Mouse (Mus musculus) lung, postnatal 0 days (tissue): ENCODE measurements around the gene Wnt7a. TPM values are rescaled to one million over a fixed set of nuclear protein-coding genes. Genes with fewer than 3 reads are reported as not detected.

Experiments
- ATAC-seq: fragments of 200-750 bp; cut with Nextera tagmentation; 2 replicates; pipeline ENCODE4 v1.8.0; 2017; ENCODE audit warnings: moderate library complexity
- DNase-seq: peaks from one replicate; pipeline ENCODE4 v3.0.0-alpha.2; 2016; ENCODE audit warnings: low spot score
- H3K27ac ChIP-seq: fragments of 300-500 bp; sonication (generic); 2 replicates; pipeline ENCODE4 v1.5.1; 2014; ENCODE audit warnings: antibody characterized with exemption, mild to moderate bottlenecking, low read length, mixed read lengths
- H3K27me3 ChIP-seq: fragments of 300-500 bp; sonication (generic); replicated peaks from 2 replicates; pipeline ENCODE4 v1.6.1; 2014; ENCODE audit warnings: low read length, mixed read lengths; ENCODE audit not compliant: insufficient read depth
- H3K36me3 ChIP-seq: fragments of 300-500 bp; sonication (generic); 2 replicates; pipeline ENCODE4 v1.6.1; 2014; ENCODE audit warnings: low read length, mixed read lengths; ENCODE audit not compliant: insufficient read depth
- H3K4me1 ChIP-seq: fragments of 300-500 bp; sonication (generic); 2 replicates; pipeline ENCODE4 v1.6.1; 2014; ENCODE audit warnings: antibody characterized with exemption, low read depth, low read length, mixed read lengths; ENCODE audit not compliant: insufficient read depth
- H3K4me2 ChIP-seq: fragments of 300-500 bp; sonication (generic); replicated peaks from 2 replicates; pipeline ENCODE4 v1.6.1; 2014; ENCODE audit warnings: low read depth, mild to moderate bottlenecking, low read length, moderate library complexity, mixed read lengths
- H3K4me3 ChIP-seq: fragments of 300-500 bp; sonication (generic); 2 replicates; pipeline ENCODE4 v1.5.1; 2014; ENCODE audit warnings: low read depth, low read length
- H3K9ac ChIP-seq: fragments of 300-500 bp; sonication (generic); replicated peaks from 2 replicates; pipeline ENCODE4 v1.6.1; 2014; ENCODE audit warnings: low read depth, mild to moderate bottlenecking
- H3K9me3 ChIP-seq: fragments of 300-500 bp; sonication (generic); 2 replicates; pipeline ENCODE4 v1.6.1; 2016; ENCODE audit warnings: low read length, mixed read lengths
- CTCF ChIP-seq: IDR thresholded peaks from 2 replicates; pipeline ENCODE4 v1.5.1; 2016; ENCODE audit warnings: antibody characterized with exemption, mild to moderate bottlenecking
- EP300 ChIP-seq: IDR thresholded peaks from 2 replicates; pipeline ENCODE4 v1.6.1; 2016; ENCODE audit warnings: antibody characterized with exemption, mild to moderate bottlenecking, control low read depth
- WGBS: fragments of 180-500 bp; shearing (Covaris S2); extraction: QIAGEN DNeasy Blood & Tissue Kit; methylation state at CpG from one replicate; pipeline ENCODE4 v1.1.7; 2014; 5-methylcytosine and 5-hydroxymethylcytosine counted together
- polyA plus RNA-seq: library from polyadenylated mRNA; unstranded; fragments of >200 nt; fragmentation: Nextera tagmentation; extraction: Ambion mirVana; gene quantifications from 2 replicates; pipeline ENCODE4 v1.2.1, GENCODE M21; 2015

Gene Wnt7a
- 7.8 and 8.9 TPM in 2 replicates for polyA plus RNA-seq

DNA sequence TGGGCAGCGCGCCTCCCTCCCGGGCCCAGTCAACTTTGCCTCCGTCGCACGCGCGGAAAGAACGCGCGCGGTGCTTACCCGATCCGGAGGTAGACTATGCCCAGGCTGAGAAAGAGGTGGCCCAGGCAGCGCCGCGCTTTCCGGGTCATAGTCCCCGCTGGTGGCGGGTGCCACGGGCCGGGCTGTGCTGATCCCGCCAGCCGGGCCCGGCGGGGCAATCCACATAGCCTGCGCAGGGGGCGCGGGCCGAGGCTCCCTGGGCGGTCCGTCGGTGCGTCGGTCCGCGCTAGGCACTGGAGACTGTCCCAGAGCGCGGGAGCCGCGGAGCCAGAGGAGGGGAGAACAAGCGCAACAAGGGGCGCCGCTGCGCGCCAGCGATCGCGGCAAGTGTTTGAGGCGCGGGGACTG, at the start of gene Wnt7a:
Wnt7a (minus strand) TSS at position 403 of the 408 bp plus-strand sequence.
- DNase-seq (no peak), ATAC-seq (peak; percentile 50)
- peaks cover 44% of the 10 kb centered on the region for H3K27me3 ChIP-seq
- peak within 1 kb of the TSS; percentile 79 for H3K4me2 ChIP-seq
- no peak within 1 kb of the TSS for H3K9ac ChIP-seq
- H3K27ac ChIP-seq = peak within 1 kb of the TSS; percentile 9; the same call in 1 of the 2 replicates
- no peaks in the 10 kb centered on the region for H3K9me3 ChIP-seq
- WGBS = 2% methylated on average over 22 of the region's 51 CpGs
- H3K4me1 ChIP-seq = peaks cover 4% of the 10 kb centered on the region; the same call in 1 of the 2 replicates
- no peak for TF ChIP-seq EP300
- TF ChIP-seq CTCF = no peak
- no peaks in the 10 kb centered on the region for H3K36me3 ChIP-seq
- H3K4me3 ChIP-seq = peak within 1 kb of the TSS; percentile 45

DNA sequence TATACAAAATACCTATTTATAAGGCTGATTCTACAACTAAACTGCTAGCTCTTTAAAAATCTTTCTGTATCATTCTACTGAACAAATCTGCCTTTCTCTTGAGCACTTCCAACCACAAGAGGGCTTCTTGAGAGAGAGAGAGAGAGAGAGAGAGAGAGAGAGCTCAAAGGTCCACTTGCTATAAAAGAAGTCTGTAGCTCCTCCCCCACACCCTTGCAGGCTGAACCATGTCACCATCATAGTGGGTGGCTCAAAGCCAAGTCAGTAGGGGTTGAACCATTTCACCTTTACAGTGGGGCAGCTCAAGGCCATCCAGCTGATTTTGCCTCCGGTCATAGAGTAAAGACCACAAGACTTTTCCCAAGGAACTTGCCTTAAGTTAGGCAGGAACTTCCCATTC, 48.3 kb upstream of the Wnt7a start:
- DNase-seq = peak; percentile 20
- no peak for ATAC-seq
- TF ChIP-seq EP300 (no peak), CTCF (no peak)

DNA sequence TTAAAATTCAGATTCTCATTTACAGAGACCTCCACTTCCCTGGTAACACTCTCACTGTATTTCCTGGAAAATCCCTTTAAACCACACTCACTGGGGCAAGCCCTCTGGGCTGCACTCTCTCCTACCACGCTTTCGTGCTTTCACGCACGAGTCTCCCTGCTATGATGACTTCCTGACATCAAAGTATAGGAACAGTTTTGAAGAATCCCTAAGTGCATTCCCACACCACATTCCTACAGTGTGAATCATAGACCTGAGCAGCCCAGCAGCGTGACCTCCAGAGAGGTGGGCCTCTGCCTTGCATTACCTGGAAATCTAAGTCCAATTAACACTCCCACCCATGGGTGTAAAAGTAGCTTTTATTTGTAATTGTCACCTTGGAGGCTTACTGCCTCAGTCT, 43.4 kb upstream of the Wnt7a start:
- Histone ChIP-seq H3K27ac (no peak overlapping the region), H3K36me3 (no peaks in the 10 kb centered on the region), H3K4me3 (no peak overlapping the region), H3K9ac (no peak overlapping the region), H3K9me3 (no peaks in the 10 kb centered on the region), H3K4me1 (no peaks in the 10 kb centered on the region), H3K27me3 (no peaks in the 10 kb centered on the region), H3K4me2 (no peak overlapping the region)
- WGBS = 11% methylated on average over 5 of the region's 5 CpGs
- ATAC-seq (peak; percentile 38; the same call in 1 of the 2 replicates), DNase-seq (no peak)
- TF ChIP-seq CTCF (no peak), EP300 (no peak)

More for the DNA sequence above, 48.3 kb upstream of the Wnt7a start:
- Histone ChIP-seq H3K9ac (no peak overlapping the region), H3K36me3 (no peaks in the 10 kb centered on the region; the same call in 1 of the 2 replicates), H3K4me2 (no peak overlapping the region), H3K9me3 (no peaks in the 10 kb centered on the region), H3K27ac (no peak overlapping the region), H3K4me3 (no peak overlapping the region), H3K4me1 (no peaks in the 10 kb centered on the region), H3K27me3 (no peaks in the 10 kb centered on the region)
- WGBS = 71% methylated on average over 1 of the region's 1 CpGs

DNA sequence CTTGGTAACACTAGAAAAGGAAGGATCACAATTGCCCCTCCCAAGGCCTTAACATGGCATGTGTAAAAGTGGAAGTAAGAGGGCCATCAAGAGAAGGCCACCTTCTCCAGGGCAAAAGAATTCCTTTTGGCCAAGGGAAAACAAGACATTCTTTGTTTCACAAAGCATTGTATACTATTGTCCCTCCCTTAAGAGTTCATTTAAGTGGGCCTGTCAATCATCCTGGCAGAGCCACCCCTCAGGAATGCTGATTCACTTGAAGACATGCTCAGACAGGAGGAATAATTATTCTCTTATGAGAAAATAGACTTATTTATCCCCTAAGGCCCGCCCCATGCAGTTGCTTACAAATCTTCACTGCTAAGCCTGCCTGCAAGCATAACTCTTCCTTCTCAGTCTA, 40.9 kb upstream of the Wnt7a start:
- 38% methylated on average over 1 of the region's 1 CpGs for WGBS
- TF ChIP-seq EP300 = no peak
- TF ChIP-seq CTCF = no peak
- no peak overlapping the region for H3K27ac ChIP-seq
- no peaks in the 10 kb centered on the region for H3K9me3 ChIP-seq
- H3K4me3 ChIP-seq = no peak overlapping the region
- ATAC-seq = no peak
- no peaks in the 10 kb centered on the region for H3K4me1 ChIP-seq
- no peaks in the 10 kb centered on the region for H3K27me3 ChIP-seq
- no peak overlapping the region for H3K4me2 ChIP-seq
- no peaks in the 10 kb centered on the region for H3K36me3 ChIP-seq
- no peak for DNase-seq
- no peak overlapping the region for H3K9ac ChIP-seq

DNA sequence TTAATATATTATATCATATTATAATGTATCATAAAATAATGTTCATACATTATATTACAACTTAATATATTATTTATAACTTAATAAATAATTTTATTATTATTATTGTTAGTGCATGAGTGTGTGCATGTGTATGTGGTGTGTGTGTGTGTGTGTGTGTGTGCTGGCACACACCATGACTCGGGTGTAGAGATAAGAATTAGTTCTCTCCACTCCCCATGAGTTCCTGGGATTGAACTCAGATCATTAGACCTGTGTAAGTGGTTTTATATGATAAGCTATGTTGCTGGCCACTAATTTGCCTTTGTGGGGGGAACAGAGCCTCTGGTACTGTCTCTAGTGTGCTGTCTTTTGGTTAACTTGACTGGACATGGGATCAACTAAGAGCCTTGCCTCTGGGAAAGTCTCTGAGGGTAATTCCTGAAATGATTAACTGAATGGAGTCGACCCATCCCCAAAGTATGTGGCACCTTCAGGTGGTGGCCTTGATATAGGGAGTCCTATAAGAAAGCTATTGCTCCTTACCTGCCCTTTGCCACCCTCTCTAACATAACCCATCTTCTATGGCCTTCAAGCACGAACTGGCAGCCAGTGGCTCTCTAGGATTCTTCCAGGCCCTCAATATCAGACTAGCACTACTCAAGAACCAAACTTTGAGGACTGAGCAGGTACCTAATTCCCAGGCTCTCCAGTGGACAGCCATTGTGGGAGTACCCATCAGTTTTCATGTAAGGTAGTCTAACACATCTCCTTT, 38.5 kb upstream of the Wnt7a start:
- Histone ChIP-seq H3K4me2 (no peak overlapping the region), H3K4me1 (no peaks in the 10 kb centered on the region), H3K9me3 (no peaks in the 10 kb centered on the region), H3K27ac (no peak overlapping the region), H3K4me3 (no peak overlapping the region), H3K27me3 (no peaks in the 10 kb centered on the region), H3K9ac (no peak overlapping the region), H3K36me3 (no peaks in the 10 kb centered on the region)
- DNase-seq = no peak
- WGBS = 34% methylated on average over 3 of the region's 3 CpGs
- no peak for ATAC-seq
- TF ChIP-seq EP300 (no peak), CTCF (no peak)

DNA sequence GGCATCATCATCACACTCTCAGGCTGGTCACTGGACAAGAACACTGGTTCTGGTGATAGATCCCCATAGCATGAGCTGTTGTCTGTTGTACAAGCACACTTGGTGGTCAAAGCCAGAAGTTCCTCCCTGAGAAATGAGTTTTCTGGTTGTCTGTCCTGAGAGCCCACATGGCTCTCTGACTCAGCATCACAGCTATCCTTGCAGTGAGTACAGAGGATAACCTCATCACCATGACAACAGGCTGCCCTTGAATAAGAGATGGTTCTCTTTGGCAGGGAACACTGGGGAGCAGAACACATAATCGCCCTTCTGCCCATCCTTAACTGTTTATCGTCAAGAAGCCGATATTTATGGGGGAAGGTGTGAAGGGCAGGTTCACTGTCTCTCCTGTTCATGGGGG, 34.2 kb upstream of the Wnt7a start:
- no peak for ATAC-seq
- H3K27me3 ChIP-seq = no peaks in the 10 kb centered on the region
- WGBS = 66% methylated on average over 3 of the region's 3 CpGs
- H3K9me3 ChIP-seq = no peaks in the 10 kb centered on the region
- TF ChIP-seq CTCF (no peak), EP300 (no peak)
- no peak overlapping the region for H3K4me2 ChIP-seq
- no peaks in the 10 kb centered on the region for H3K4me1 ChIP-seq
- H3K9ac ChIP-seq = no peak overlapping the region
- no peaks in the 10 kb centered on the region for H3K36me3 ChIP-seq
- DNase-seq = no peak
- no peak overlapping the region for H3K4me3 ChIP-seq
- no peak overlapping the region for H3K27ac ChIP-seq
